Mouse (Mus musculus) bone marrow, adult 2 months (tissue): ENCODE measurements around the gene Zc3hav1. TPM values are rescaled to one million over a fixed set of nuclear protein-coding genes. Genes with fewer than 3 reads are reported as not detected.

ENCODE experiments used
- H3K27ac ChIP-seq: fragments of 200-500 bp; 2 replicates; pipeline ENCODE4 v1.5.1; 2012; ENCODE audit warnings: low read depth, mild to moderate bottlenecking, control low read depth, inconsistent platforms, low read length; ENCODE audit not compliant: control insufficient read depth, poor library complexity, insufficient read depth
- H3K4me1 ChIP-seq: fragments of 200-500 bp; 2 replicates; pipeline ENCODE4 v1.6.1; 2011; ENCODE audit warnings: low read length; ENCODE audit not compliant: control insufficient read depth, insufficient read depth
- H3K4me3 ChIP-seq: fragments of 200-500 bp; replicated peaks from 2 replicates; pipeline ENCODE3; 2011; ENCODE audit warnings: mild to moderate bottlenecking, low read depth, low read length, control low read depth; ENCODE audit not compliant: control insufficient read depth
- CTCF ChIP-seq: fragments of 200-500 bp; IDR thresholded peaks from 2 replicates; pipeline ENCODE4 v1.5.1; 2011; ENCODE audit warnings: low read length, control low read depth; ENCODE audit not compliant: control insufficient read depth, insufficient read depth
- POLR2A ChIP-seq: fragments of 200-500 bp; IDR thresholded peaks from 2 replicates; pipeline ENCODE4 v1.6.1; 2011; ENCODE audit warnings: low read depth, mild to moderate bottlenecking, control low read depth, low read length, borderline replicate concordance; ENCODE audit not compliant: control insufficient read depth
- WGBS: fragments of 180-500 bp; shearing (Covaris S2); methylation state at CpG from one replicate; pipeline ENCODE4 v1.1.7; 2018; 5-methylcytosine and 5-hydroxymethylcytosine counted together
- polyA plus RNA-seq: library from polyadenylated mRNA; stranded (reverse); fragments of >200 nt; gene quantifications from 2 replicates; pipeline ENCODE4 v1.2.4, GENCODE M21; 2011; ENCODE audit warnings: low replicate concordance; ENCODE audit not compliant: missing spikeins, insufficient read depth, insufficient read length

Zc3hav1 gene
- polyA plus RNA-seq, 1 experiment = 46.8 TPM

GRCm38 (mm10) chr6:38257506-38257905, 96.9 kb downstream of the Zc3hav1 start:
- Histone ChIP-seq H3K27ac (no peak overlapping the region), H3K4me1 (no peaks in the 10 kb centered on the region), H3K4me3 (no peak overlapping the region)
- 85% methylated on average over 8 of the region's 8 CpGs for WGBS
- TF ChIP-seq CTCF = no peak
- TF ChIP-seq POLR2A = no peak

GRCm38 (mm10) chr6:38256793-38257192, 97.6 kb downstream of the Zc3hav1 start:
- Histone ChIP-seq H3K4me1 (no peaks in the 10 kb centered on the region), H3K4me3 (no peak overlapping the region), H3K27ac (no peak overlapping the region)
- TF ChIP-seq POLR2A (no peak), CTCF (no peak)
- 61% methylated on average over 4 of the region's 4 CpGs for WGBS

DNA sequence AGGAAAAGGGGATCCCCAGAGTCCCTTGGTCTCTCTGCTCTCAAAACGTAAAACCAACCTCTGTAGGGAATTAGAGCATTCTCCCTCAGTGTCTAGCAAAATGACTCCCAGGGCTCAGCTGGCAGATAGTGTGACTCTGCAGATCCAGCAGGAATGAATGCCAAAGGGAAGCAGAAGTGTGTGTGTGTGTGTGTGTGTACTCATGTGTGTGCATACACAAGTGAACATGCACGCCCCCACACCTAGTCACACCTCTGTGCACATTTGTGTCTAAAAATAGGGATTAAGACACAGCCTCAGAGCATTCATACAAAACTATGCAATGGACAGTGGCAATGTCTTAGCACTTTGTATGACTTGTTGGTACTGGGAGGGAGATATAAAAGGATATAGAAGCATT, 98.6 kb downstream of the Zc3hav1 start:
- no peak overlapping the region for H3K4me3 ChIP-seq
- H3K4me1 ChIP-seq = no peaks in the 10 kb centered on the region
- WGBS = 72% methylated on average over 2 of the region's 2 CpGs
- no peak for TF ChIP-seq CTCF
- no peak for TF ChIP-seq POLR2A
- no peak overlapping the region for H3K27ac ChIP-seq

Other genes starting within 250 kb of the Zc3hav1 start
- not detected in 2 replicates for gene Tmem213, start 245.3 kb downstream of the Zc3hav1 start, polyA plus RNA-seq
- gene Atp6v0a4, start 230.0 kb downstream of the Zc3hav1 start, polyA plus RNA-seq = not detected in 2 replicates
- gene D630045J12Rik, start 100.6 kb downstream of the Zc3hav1 start, polyA plus RNA-seq = 0.55 and 1.6 TPM in 2 replicates
- 0.93 and 2.2 TPM in 2 replicates for gene Zc3hav1l, start 55.3 kb downstream of the Zc3hav1 start, polyA plus RNA-seq
- gene Ttc26, start 26.9 kb upstream of the Zc3hav1 start, polyA plus RNA-seq = 0.61 and 1.2 TPM in 2 replicates
- gene Ubn2, start 79.3 kb upstream of the Zc3hav1 start, polyA plus RNA-seq = 43.7 and 55.1 TPM in 2 replicates
- gene Fmc1, start 178.9 kb upstream of the Zc3hav1 start, polyA plus RNA-seq = 22.7 and 28.7 TPM in 2 replicates
- gene Luc7l2, start 196.7 kb upstream of the Zc3hav1 start, polyA plus RNA-seq = 164 and 190 TPM in 2 replicates